Mouse (Mus musculus) E14TG2a.4 (cell line): ENCODE data around the gene Rpl36al.

Source experiments
- CTCF ChIP-seq: conservative IDR thresholded peaks from 2 replicates; pipeline ENCODE4 v1.5.1; 2014; ENCODE audit warnings: low read length
- NANOG ChIP-seq: IDR thresholded peaks from 2 replicates; pipeline ENCODE4 v1.6.1; 2014; ENCODE audit warnings: borderline replicate concordance, low read length, mixed read lengths
- POU5F1 ChIP-seq: IDR thresholded peaks from 2 replicates; pipeline ENCODE4 v1.6.1; 2014; ENCODE audit warnings: low read length, borderline replicate concordance

- no peak for TF ChIP-seq CTCF
- TF ChIP-seq POU5F1 = no peak
- no peak for TF ChIP-seq NANOG
Measured at GRCm38 (mm10) chr12:69191396-69191795, 7.5 kb upstream of the Rpl36al start.
